Mouse (Mus musculus) neural tube, embryonic 11.5 days (tissue): ENCODE results near the gene Cemip. TPM values are rescaled to one million over a fixed set of nuclear protein-coding genes. Genes with fewer than 3 reads are reported as not detected.

Experiments
- ATAC-seq: fragments of 200-750 bp; cut with Nextera tagmentation; 2 replicates; pipeline ENCODE4 v1.8.0; 2017; ENCODE audit warnings: moderate number of reproducible peaks, mild to moderate bottlenecking, moderate TSS enrichment, moderate library complexity; ENCODE audit not compliant: insufficient read depth, low FRiP score, low TSS enrichment
- DNase-seq: peaks from one replicate; pipeline ENCODE4 v3.0.0-alpha.2; 2015; ENCODE audit warnings: low spot score
- H3K27ac ChIP-seq: fragments of 300-500 bp; sonication (generic); 2 replicates; pipeline ENCODE4 v1.5.1; 2014; ENCODE audit warnings: low read depth, mild to moderate bottlenecking, low read length
- H3K27me3 ChIP-seq: fragments of 300-500 bp; sonication (generic); 2 replicates; pipeline ENCODE4 v1.6.1; 2014; ENCODE audit warnings: mild to moderate bottlenecking, low read length, mixed read lengths; ENCODE audit not compliant: control insufficient read depth, insufficient read depth
- H3K36me3 ChIP-seq: fragments of 300-500 bp; sonication (generic); 2 replicates; pipeline ENCODE4 v1.6.1; 2014; ENCODE audit warnings: mild to moderate bottlenecking, low read length, moderate library complexity, mixed read lengths; ENCODE audit not compliant: control insufficient read depth, insufficient read depth
- H3K4me1 ChIP-seq: fragments of 300-500 bp; sonication (generic); 2 replicates; pipeline ENCODE4 v1.6.1; 2014; ENCODE audit warnings: low read length, mixed read lengths; ENCODE audit not compliant: control insufficient read depth, insufficient read depth
- H3K4me2 ChIP-seq: fragments of 300-500 bp; sonication (generic); 2 replicates; pipeline ENCODE4 v1.6.1; 2014; ENCODE audit warnings: low read depth, mild to moderate bottlenecking, moderate library complexity
- H3K4me3 ChIP-seq: fragments of 300-500 bp; sonication (generic); 2 replicates; pipeline ENCODE4 v1.5.1; 2014; ENCODE audit warnings: low read depth, low read length
- H3K9ac ChIP-seq: fragments of 300-500 bp; sonication (generic); 2 replicates; pipeline ENCODE4 v1.6.1; 2014; ENCODE audit warnings: mild to moderate bottlenecking, low read length
- H3K9me3 ChIP-seq: fragments of 300-500 bp; sonication (generic); 2 replicates; pipeline ENCODE4 v1.6.1; 2016; ENCODE audit warnings: low read length; ENCODE audit not compliant: control insufficient read depth
- WGBS: fragments of 180-500 bp; shearing (Covaris S2); extraction: QIAGEN DNeasy Blood & Tissue Kit; methylation state at CpG from one replicate; pipeline ENCODE4 v1.1.7; 2014; 5-methylcytosine and 5-hydroxymethylcytosine counted together
- polyA plus RNA-seq: library from polyadenylated mRNA; unstranded; fragments of >200 nt; fragmentation: Nextera tagmentation; extraction: Ambion mirVana; gene quantifications from 2 replicates; pipeline ENCODE4 v1.2.1, GENCODE M21; 2014

The Cemip gene
- polyA plus RNA-seq, 1 experiment from 2014 or later, result 0.11 TPM

DNA sequence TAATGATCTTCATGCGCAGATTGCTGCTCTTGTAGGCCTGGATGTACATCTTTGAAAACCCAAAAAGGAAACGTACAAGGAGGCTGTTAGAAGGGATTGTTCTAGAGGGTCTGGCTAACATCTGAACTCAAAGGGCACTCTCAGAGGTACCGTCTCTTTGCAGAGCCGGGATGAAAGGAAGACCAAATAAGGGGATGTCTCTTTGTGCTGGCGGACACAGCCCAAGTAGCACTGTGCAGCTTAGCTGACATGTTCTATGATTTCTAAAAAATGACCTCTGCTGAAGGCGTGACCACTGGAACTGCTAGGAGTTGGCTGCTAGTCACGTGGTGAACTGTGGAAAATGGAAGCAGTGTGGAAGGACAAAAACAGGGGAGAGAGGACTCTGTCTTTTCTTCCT is 137.6 kb downstream of the Cemip start:
- Histone ChIP-seq H3K9me3 (no peaks in the 10 kb centered on the region), H3K27ac (no peak overlapping the region), H3K27me3 (no peaks in the 10 kb centered on the region), H3K9ac (no peak overlapping the region), H3K36me3 (no peaks in the 10 kb centered on the region), H3K4me2 (no peak overlapping the region), H3K4me1 (no peaks in the 10 kb centered on the region), H3K4me3 (no peak overlapping the region)
- DNase-seq (no peak), ATAC-seq (no peak)
- 81% methylated on average over 7 of the region's 7 CpGs for WGBS

DNA sequence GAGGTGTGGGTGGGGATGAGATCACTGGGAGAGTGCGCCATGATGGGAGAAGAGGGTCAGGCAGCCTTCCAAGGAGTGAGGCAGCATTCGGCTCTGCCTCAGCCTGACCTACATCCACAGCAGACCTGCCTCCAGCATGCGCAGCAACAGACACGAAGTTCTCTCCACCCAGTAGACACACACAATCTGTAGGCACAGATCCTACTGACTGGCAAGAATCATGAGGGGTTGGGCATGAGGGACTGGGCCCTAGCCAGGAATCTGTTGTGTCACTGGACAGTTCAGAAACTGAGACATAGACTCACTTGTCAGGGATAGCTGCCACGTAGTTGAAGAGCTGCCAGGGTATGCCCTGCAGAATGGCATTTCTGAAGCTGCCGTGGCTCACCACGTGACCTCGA is 144.6 kb downstream of the Cemip start:
- no peak overlapping the region for H3K4me3 ChIP-seq
- ATAC-seq (no peak), DNase-seq (no peak)
- H3K4me1 ChIP-seq, result no peaks in the 10 kb centered on the region
- 88% methylated on average over 8 of the region's 8 CpGs for WGBS
- H3K36me3 ChIP-seq, result no peaks in the 10 kb centered on the region
- H3K9ac ChIP-seq, result no peak overlapping the region
- H3K4me2 ChIP-seq, result no peak overlapping the region
- no peaks in the 10 kb centered on the region for H3K27me3 ChIP-seq
- no peak overlapping the region for H3K27ac ChIP-seq
- H3K9me3 ChIP-seq, result no peaks in the 10 kb centered on the region

DNA sequence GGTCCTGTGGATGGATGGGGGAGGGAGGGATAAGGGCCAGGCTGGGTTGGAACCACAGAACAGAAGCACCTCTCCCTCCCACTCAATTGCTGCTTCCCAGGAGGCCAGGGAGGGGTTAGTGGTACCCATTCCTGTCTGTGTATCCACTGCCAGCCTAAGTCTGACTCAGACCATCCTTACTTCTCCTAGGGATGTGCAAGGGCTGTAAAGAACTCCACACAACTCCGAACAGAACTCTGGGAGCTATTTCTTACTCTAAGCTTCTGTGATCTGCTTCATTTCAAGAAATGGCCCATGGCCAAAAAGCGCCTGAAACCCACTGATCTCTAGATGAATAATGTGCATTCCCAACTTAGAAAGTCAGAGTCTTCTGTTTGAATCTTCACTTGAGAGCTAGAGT is 146.2 kb downstream of the Cemip start:
- WGBS, result 82% methylated on average over 2 of the region's 2 CpGs
- Histone ChIP-seq H3K4me2 (no peak overlapping the region), H3K4me1 (no peaks in the 10 kb centered on the region), H3K9me3 (no peaks in the 10 kb centered on the region), H3K27me3 (no peaks in the 10 kb centered on the region), H3K9ac (no peak overlapping the region), H3K36me3 (no peaks in the 10 kb centered on the region), H3K4me3 (no peak overlapping the region), H3K27ac (no peak overlapping the region)
- DNase-seq (no peak), ATAC-seq (no peak)

DNA sequence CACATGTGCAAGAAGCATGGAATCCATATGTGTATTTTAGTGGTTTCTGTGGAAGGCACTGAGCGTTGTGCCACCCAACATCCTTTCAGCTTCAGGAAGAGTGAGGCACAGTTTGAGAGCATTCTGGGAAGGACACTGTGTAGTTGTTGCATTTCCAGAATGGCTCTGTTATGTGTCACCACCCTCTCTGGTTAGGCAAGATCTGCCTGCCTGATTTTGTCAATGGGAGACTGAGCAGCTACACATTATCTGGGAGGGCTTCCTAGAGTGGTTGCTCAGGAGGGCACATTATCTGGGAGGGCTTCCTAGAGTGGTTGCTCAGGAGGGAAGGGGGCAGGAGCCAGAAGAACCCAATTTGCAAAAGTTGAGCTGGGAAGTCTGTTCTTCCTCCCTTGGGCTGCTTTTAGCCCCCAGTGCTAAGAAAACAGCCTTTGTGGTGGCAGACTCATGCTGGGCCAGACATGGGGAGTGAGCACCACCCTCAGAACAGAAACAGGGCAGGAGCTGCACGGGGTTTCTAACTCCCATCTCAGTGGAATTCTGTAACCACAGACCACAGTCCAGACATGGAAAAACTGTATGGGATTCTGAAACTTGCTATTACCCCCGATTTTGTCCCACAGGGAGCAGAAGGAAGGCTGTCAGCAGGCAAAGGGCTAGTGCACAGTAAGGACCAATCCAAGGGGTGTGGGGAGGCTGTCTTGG is 147.1 kb downstream of the Cemip start:
- DNase-seq (no peak), ATAC-seq (no peak)
- Histone ChIP-seq H3K4me3 (no peak overlapping the region), H3K9ac (no peak overlapping the region), H3K27me3 (no peaks in the 10 kb centered on the region), H3K9me3 (no peaks in the 10 kb centered on the region), H3K4me1 (no peaks in the 10 kb centered on the region), H3K36me3 (no peaks in the 10 kb centered on the region), H3K4me2 (no peak overlapping the region), H3K27ac (no peak overlapping the region)
- 67% methylated on average over 3 of the region's 3 CpGs for WGBS

DNA sequence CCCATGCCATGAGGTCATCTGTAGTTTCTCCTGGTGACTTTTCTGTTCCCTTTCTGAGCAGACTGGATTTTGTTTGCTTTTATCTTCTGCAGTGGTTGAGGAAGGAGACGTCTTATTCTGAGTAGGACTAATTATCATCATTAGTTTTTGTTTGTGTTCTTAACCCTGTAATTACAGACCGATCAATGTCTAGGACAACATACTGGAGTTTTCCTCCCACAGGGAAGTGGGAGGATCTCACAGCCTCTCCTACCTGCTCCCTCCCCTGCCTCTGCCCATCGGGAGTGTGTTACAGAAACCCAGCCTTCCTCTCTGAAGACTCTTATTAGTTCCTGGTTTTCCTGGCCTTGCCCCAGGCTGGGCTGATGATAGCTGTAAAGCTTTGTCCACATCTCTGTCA is 164.7 kb downstream of the Cemip start:
- Histone ChIP-seq H3K9ac (no peak overlapping the region), H3K4me1 (no peaks in the 10 kb centered on the region), H3K27me3 (no peaks in the 10 kb centered on the region), H3K27ac (no peak overlapping the region), H3K4me3 (no peak overlapping the region), H3K36me3 (no peaks in the 10 kb centered on the region), H3K9me3 (no peaks in the 10 kb centered on the region), H3K4me2 (no peak overlapping the region)
- WGBS, result 67% methylated on average over 3 of the region's 3 CpGs
- DNase-seq (no peak), ATAC-seq (no peak)

DNA sequence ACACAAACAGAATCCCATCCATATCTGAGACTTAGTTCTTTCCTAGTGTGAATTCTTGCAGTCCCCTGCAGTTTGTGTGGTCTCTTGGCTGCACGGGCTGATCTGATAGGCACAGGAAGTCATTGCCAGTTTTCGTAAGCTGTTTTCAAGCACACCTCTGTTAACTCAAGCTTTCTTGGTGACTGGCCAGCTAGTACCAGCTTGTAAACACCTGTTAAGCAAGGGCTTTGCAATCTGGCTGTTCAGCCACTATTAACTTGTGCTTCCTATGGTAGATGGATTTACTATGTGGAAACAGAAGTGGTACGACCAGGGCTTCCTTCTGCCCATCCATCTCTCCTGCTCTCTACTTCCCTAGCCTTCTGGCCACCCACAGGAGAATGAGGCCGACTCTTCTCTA is 166.1 kb downstream of the Cemip start:
- no peaks in the 10 kb centered on the region for H3K36me3 ChIP-seq
- WGBS, result 79% methylated on average over 4 of the region's 4 CpGs
- no peak for ATAC-seq
- no peaks in the 10 kb centered on the region for H3K27me3 ChIP-seq
- H3K4me2 ChIP-seq, result no peak overlapping the region
- H3K4me3 ChIP-seq, result no peak overlapping the region
- no peaks in the 10 kb centered on the region for H3K9me3 ChIP-seq
- no peaks in the 10 kb centered on the region for H3K4me1 ChIP-seq
- no peak overlapping the region for H3K9ac ChIP-seq
- DNase-seq, result no peak
- H3K27ac ChIP-seq, result no peak overlapping the region

DNA sequence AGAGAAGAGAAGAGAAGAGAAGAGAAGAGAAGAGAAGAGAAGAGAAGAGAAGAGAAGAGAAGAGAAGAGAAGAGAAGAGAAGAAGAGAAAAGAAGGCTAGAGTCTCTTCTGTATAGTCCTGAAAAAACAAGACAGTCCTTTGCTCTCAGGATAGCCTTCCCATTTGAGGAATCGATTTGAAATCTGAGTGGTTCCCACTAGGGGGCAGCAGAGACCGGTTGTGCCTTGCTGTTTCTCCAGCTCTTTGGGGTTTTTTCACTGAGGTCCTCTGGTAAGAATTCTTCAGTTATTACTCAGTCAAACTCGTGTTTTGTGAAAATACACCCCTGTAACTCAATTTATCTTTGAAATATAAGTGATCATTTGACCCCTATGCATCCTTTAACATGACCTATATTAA is 171.7 kb downstream of the Cemip start:
- peak; percentile 77 for DNase-seq
- Histone ChIP-seq H3K9me3 (no peaks in the 10 kb centered on the region), H3K9ac (no peak overlapping the region), H3K4me2 (no peak overlapping the region), H3K4me3 (no peak overlapping the region), H3K4me1 (no peaks in the 10 kb centered on the region), H3K27ac (no peak overlapping the region), H3K36me3 (no peaks in the 10 kb centered on the region), H3K27me3 (no peaks in the 10 kb centered on the region)
- 3% methylated on average over 3 of the region's 3 CpGs for WGBS
- no peak for ATAC-seq

DNA sequence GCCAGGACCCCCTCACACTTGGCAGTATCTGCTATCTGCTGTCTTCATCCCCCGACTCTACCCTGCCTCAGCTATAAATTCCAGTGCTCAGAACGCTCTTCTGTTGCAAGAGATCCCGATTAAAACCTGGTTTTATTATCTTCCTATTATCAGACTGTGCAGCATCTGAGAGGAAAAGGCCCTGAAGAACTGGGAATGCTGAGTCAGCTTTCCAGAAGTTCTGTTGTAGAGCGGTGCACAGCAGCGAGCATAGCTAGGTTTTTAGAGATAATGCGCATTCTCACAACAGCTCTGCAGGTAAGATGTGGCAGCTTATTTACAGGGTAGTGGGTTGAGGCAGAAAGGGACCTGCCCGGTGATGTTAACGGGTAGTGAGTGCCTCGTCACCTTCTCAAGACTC is 172.3 kb downstream of the Cemip start:
- no peak overlapping the region for H3K27ac ChIP-seq
- no peaks in the 10 kb centered on the region for H3K27me3 ChIP-seq
- H3K9me3 ChIP-seq, result no peaks in the 10 kb centered on the region
- H3K4me1 ChIP-seq, result no peaks in the 10 kb centered on the region
- no peak overlapping the region for H3K9ac ChIP-seq
- DNase-seq (no peak), ATAC-seq (no peak)
- no peaks in the 10 kb centered on the region for H3K36me3 ChIP-seq
- H3K4me2 ChIP-seq, result no peak overlapping the region
- H3K4me3 ChIP-seq, result no peak overlapping the region
- 77% methylated on average over 9 of the region's 9 CpGs for WGBS

DNA sequence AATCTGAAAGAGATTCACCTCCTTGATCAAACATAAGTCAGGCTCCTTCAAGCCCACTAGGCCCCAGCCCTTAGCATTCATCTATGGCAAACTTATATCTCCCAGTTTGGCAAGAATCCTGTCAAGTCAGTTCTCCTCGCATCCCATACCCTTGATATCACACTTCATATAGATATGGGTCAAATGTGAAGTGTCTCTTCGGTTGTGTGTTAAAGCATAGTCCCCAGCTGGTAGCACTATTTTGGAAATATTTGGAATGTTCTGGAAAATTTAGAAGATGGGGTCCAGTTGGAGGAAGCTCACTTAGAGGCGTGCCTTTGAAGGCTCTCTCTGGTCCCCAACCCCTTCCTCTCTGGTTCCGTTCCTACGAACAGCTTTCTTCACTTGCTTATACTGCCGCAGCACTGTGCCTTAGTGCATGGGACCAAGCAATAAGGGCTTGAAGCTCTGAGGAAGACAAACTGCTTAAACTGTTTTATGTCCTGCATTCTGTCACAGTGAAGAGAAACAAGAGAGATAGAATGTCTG is 172.8 kb downstream of the Cemip start:
- H3K27me3 ChIP-seq, result no peaks in the 10 kb centered on the region
- no peak overlapping the region for H3K27ac ChIP-seq
- H3K4me2 ChIP-seq, result no peak overlapping the region
- no peaks in the 10 kb centered on the region for H3K4me1 ChIP-seq
- H3K9ac ChIP-seq, result no peak overlapping the region
- no peak overlapping the region for H3K4me3 ChIP-seq
- ATAC-seq (no peak), DNase-seq (no peak)
- H3K36me3 ChIP-seq, result no peaks in the 10 kb centered on the region
- no peaks in the 10 kb centered on the region for H3K9me3 ChIP-seq
- 90% methylated on average over 6 of the region's 6 CpGs for WGBS
